Mouse (Mus musculus) heart, postnatal 25 days (tissue): Measurements from ENCODE around the gene Gzf1. TPM values are rescaled to one million over a fixed set of nuclear protein-coding genes. Genes with fewer than 3 reads are reported as not detected.
A peak's percentile ranks its signal among the peaks of the same experiment; 100 is the strongest.

Source experiments
- DNase-seq: peaks from one replicate; pipeline ENCODE4 v3.0.0; 2022; ENCODE audit warnings: low spot score
- intact Hi-C: fragments of 180-260 bp; cut with DNase I; formaldehyde crosslinking; loops from one replicate; pipeline ENCODE4 v1.15.1; 2025
- total RNA-seq, 2 experiments: library from RNA; stranded (reverse); gene quantifications; 2 replicates each; pipeline ENCODE4 v1.2.3; 2021

Gene Gzf1
- total RNA-seq, 2 experiments from 2014 or later: 18.1 to 24.2 TPM

- DNase-seq: no peak
- intact Hi-C loops: no loop called here
Observed at GRCm38 (mm10) chr2:148690781-148691180, 10.0 kb downstream of the Gzf1 start.

- intact Hi-C loops: no loop called here
- DNase-seq: no peak
Observed at GRCm38 (mm10) chr2:148698571-148698970, 17.7 kb downstream of the Gzf1 start.

GRCm38 (mm10) chr2:148706409-148707201 is 25.8 kb downstream of the Gzf1 start:
- intact Hi-C loops: no loop called here
- DNase-seq: no peak

GRCm38 (mm10) chr2:148707202-148707530 is 26.3 kb downstream of the Gzf1 start:
- no peak for DNase-seq
- intact Hi-C loops: no loop called here

GRCm38 (mm10) chr2:148712326-148712725 is 31.5 kb downstream of the Gzf1 start:
- DNase-seq: no peak
- intact Hi-C loops: no loop called here

GRCm38 (mm10) chr2:148717072-148717471 is 36.2 kb downstream of the Gzf1 start:
- no peak for DNase-seq
- intact Hi-C loops: no loop called here

- intact Hi-C loops: no loop called here
- DNase-seq: no peak
Observed at GRCm38 (mm10) chr2:148719271-148719995, 38.6 kb downstream of the Gzf1 start.

GRCm38 (mm10) chr2:148731614-148732326 is 50.9 kb downstream of the Gzf1 start:
- no peak for DNase-seq
- intact Hi-C loops: no loop called here

- intact Hi-C loops: no loop called here
- peak; percentile 89 for DNase-seq
Observed at GRCm38 (mm10) chr2:148732327-148733000, 51.6 kb downstream of the Gzf1 start, which contains the start of gene Napb. Napb (minus strand) TSS chr2:148732467.

Other genes with a start within 250 kb of the Gzf1 start
- gene Cd93, start 237.5 kb upstream of the Gzf1 start, total RNA-seq: 10 to 100 TPM; 70.2 to 74.9 TPM
- gene Nxt1, start 8.4 kb upstream of the Gzf1 start, total RNA-seq: 1 to 10 TPM; 6.3 to 7.3 TPM
- gene Napb, start 51.4 kb downstream of the Gzf1 start, total RNA-seq: 1 to 10 TPM; 1.3 to 1.4 TPM
- not detected for gene Cstl1, start 69.3 kb downstream of the Gzf1 start, total RNA-seq
- gene Cst11, start 90.5 kb downstream of the Gzf1 start, total RNA-seq: not detected
- gene 8030411F24Rik, start 101.0 kb downstream of the Gzf1 start, total RNA-seq: not detected
- 1 to 10 TPM in 1 of 2 experiments, under 1 TPM in 1; 0.52 to 2.1 TPM for gene Cst12, start 108.3 kb downstream of the Gzf1 start, total RNA-seq
- gene Cst8, start 117.8 kb downstream of the Gzf1 start, total RNA-seq: not detected
- not detected for gene Cst13, start 139.1 kb downstream of the Gzf1 start, total RNA-seq
- gene Cst9, start 154.1 kb downstream of the Gzf1 start, total RNA-seq: 1 to 10 TPM; 1.3 to 1.8 TPM
- under 1 TPM; 0.49 to 0.95 TPM for gene 9230104L09Rik, start 184.0 kb downstream of the Gzf1 start, total RNA-seq
- 1,000 to 10,000 TPM in 1 of 2 experiments, 100 to 1,000 TPM in 1; 940 to 1,010 TPM for gene Cst3, start 194.7 kb downstream of the Gzf1 start, total RNA-seq